Mouse (Mus musculus) olfactory bulb, adult 2 months (tissue): ENCODE data around the gene Gpr142. TPM values are rescaled to one million over a fixed set of nuclear protein-coding genes. Genes with fewer than 3 reads are reported as not detected.

ENCODE experiments used
- H3K27ac ChIP-seq: fragments of 200-500 bp; 2 replicates; pipeline ENCODE4 v1.5.1; 2012; ENCODE audit warnings: low read depth, low read length; ENCODE audit not compliant: insufficient read depth
- H3K4me1 ChIP-seq: fragments of 200-500 bp; 2 replicates; pipeline ENCODE4 v1.6.1; 2012; ENCODE audit warnings: low read length; ENCODE audit not compliant: control insufficient read depth, insufficient read depth
- H3K4me3 ChIP-seq: fragments of 200-500 bp; 2 replicates; pipeline ENCODE4 v1.5.1; 2012; ENCODE audit warnings: mild to moderate bottlenecking, low read depth, low read length, moderate library complexity; ENCODE audit not compliant: insufficient read depth
- CTCF ChIP-seq: fragments of 200-500 bp; IDR thresholded peaks from 2 replicates; pipeline ENCODE4 v1.5.1; 2012; ENCODE audit warnings: low read depth, mild to moderate bottlenecking, low read length, moderate library complexity; ENCODE audit not compliant: insufficient read depth
- POLR2A ChIP-seq: fragments of 200-500 bp; IDR thresholded peaks from 2 replicates; pipeline ENCODE4 v1.6.1; 2012; ENCODE audit warnings: mild to moderate bottlenecking, low read depth, low read length, moderate library complexity; ENCODE audit not compliant: insufficient read depth
- WGBS: fragments of 180-500 bp; shearing (Covaris S2); methylation state at CpG from one replicate; pipeline ENCODE4 v1.1.7; 2018; 5-methylcytosine and 5-hydroxymethylcytosine counted together
- polyA plus RNA-seq: library from polyadenylated mRNA; stranded (reverse); fragments of >200 nt; gene quantifications from 2 replicates; pipeline ENCODE4 v1.2.4, GENCODE M21; 2012; ENCODE audit warnings: low replicate concordance; ENCODE audit not compliant: missing spikeins, insufficient read depth, insufficient read length

The Gpr142 gene
- polyA plus RNA-seq, 1 experiment, result not detected

DNA sequence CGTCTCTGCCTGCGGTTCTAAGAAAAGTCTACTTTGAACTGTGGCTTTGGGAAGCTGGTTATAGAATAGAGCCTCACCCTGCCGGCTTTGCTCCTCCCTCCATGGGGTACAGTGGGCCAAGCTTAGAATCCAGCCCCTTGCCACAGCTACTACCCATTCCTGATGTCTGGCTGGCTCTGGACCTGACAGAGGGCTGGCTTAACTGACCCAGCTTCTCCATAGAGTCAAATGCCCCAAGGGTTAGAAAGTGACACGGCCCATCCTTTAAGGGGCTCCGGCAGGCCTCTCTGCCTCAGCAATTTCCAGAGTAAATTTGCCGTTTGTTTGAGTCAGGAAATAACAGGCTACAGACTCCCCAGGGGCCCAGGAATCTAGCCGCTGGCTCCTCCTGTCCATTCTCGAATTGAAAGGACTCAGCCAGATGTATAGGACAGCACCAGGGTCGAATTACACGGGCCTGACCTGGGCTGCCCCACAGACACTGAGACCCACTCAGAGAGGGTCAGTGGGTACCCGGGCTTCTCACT is 24.5 kb downstream of the Gpr142 start:
- no peak overlapping the region for H3K4me3 ChIP-seq
- TF ChIP-seq CTCF (no peak), POLR2A (no peak)
- WGBS, result 34% methylated on average over 11 of the region's 11 CpGs
- no peak overlapping the region for H3K27ac ChIP-seq
- H3K4me1 ChIP-seq, result peaks cover 8% of the 10 kb centered on the region; the same call in 1 of the 2 replicates

GRCm38 (mm10) chr11:114826686-114827085 is 28.0 kb downstream of the Gpr142 start:
- TF ChIP-seq CTCF, result no peak
- TF ChIP-seq POLR2A, result no peak
- H3K27ac ChIP-seq, result no peak overlapping the region
- H3K4me3 ChIP-seq, result no peak overlapping the region
- peaks cover 25% of the 10 kb centered on the region for H3K4me1 ChIP-seq
- WGBS, result 92% methylated on average over 5 of the region's 5 CpGs

- TF ChIP-seq CTCF, result no peak
- TF ChIP-seq POLR2A, result no peak
- WGBS, result 37% methylated on average over 24 of the region's 24 CpGs
- Histone ChIP-seq H3K4me1 (peaks cover 21% of the 10 kb centered on the region), H3K4me3 (no peak overlapping the region), H3K27ac (no peak overlapping the region)
Measured at GRCm38 (mm10) chr11:114829499-114830432, 31.0 kb downstream of the Gpr142 start.

- 55% methylated on average over 8 of the region's 8 CpGs for WGBS
- no peak overlapping the region for H3K4me3 ChIP-seq
Measured at GRCm38 (mm10) chr11:114830433-114830773, 31.7 kb downstream of the Gpr142 start.

GRCm38 (mm10) chr11:114833166-114833565 is 34.4 kb downstream of the Gpr142 start:
- TF ChIP-seq POLR2A (no peak), CTCF (no peak)
- no peak overlapping the region for H3K4me3 ChIP-seq
- H3K4me1 ChIP-seq, result peaks cover 21% of the 10 kb centered on the region
- 48% methylated on average over 5 of the region's 5 CpGs for WGBS
- H3K27ac ChIP-seq, result no peak overlapping the region

More at GRCm38 (mm10) chr11:114830433-114830773, 31.7 kb downstream of the Gpr142 start:
- TF ChIP-seq CTCF (no peak), POLR2A (no peak)
- H3K27ac ChIP-seq, result no peak overlapping the region
- peaks cover 21% of the 10 kb centered on the region for H3K4me1 ChIP-seq

DNA sequence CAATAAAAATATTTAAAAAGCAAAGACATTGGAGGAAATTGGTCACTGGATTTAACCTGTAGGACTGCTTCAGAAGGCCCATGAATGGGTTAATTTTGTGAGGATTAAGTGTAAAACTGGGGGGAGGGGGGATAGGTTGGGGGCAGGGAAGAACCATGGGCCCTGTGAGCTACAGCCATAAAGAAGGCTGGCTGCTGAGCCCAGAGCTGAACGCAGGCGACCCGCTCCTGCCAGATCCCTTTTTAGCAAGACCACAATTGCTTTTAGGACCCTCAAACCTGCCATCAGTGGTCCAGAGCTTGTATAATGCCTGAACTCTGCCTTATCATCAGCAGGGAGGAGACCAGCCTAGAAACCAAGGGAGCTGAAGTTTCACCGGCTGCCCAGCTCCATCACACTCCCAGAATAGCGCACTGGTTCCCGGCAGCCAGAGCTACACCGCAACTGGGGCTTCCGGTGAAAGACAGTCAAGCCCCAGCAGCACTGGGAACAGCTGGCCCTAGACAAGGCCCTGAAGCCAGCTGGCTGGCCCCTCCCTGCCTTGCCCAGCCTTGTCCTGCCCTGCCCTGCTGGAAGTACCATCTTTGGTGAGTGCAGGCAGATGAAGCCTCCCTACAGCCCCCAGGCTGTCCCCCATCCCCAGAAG is 45.2 kb downstream of the Gpr142 start:
- WGBS, result 32% methylated on average over 8 of the region's 8 CpGs
- H3K4me1 ChIP-seq, result peaks cover 5% of the 10 kb centered on the region; the same call in 1 of the 2 replicates
- TF ChIP-seq POLR2A (no peak), CTCF (no peak)
- no peak overlapping the region for H3K4me3 ChIP-seq
- no peak overlapping the region for H3K27ac ChIP-seq

DNA sequence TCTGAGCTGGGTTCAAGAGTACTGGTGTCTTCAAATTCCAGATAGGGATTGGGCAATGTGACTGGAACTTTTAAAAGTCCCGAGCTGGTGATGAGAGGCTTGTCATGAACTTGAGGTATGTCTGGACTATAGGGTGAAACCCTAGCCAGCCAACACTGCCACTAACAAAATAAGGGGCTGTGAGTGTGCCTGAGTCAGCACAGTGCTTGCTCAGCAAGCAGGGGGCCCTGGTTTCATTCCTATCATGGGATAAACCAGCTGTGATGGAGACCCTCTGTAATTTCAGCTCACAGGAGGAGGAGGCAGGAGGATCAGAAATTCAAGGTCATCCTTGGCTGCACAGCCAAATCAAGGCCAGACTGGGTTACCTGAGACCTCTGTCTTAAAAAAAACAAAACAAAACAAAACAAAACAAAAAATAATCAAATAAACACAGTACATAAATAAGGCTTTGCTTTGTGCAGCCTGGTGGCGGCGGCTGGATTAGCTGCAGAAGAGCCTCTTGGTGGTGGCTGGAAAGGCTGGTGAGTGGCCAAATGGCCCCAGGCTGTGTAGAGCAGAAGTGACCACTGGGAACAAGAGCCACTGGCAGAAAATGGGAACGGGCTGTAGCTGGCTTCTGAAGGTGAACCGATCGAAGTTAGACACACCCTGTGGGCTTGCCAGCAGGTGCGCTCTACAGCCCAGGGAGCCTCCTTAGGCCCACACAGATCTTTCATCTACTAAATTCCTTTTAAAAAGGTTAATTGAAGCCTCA is 45.9 kb downstream of the Gpr142 start:
- H3K27ac ChIP-seq, result no peak overlapping the region
- TF ChIP-seq CTCF (no peak), POLR2A (no peak)
- 80% methylated on average over 7 of the region's 7 CpGs for WGBS
- no peak overlapping the region for H3K4me3 ChIP-seq
- peaks cover 5% of the 10 kb centered on the region; the same call in 1 of the 2 replicates for H3K4me1 ChIP-seq

GRCm38 (mm10) chr11:114846336-114846735 is 47.6 kb downstream of the Gpr142 start:
- 85% methylated on average over 4 of the region's 4 CpGs for WGBS
- no peak overlapping the region for H3K4me3 ChIP-seq
- H3K27ac ChIP-seq, result no peak overlapping the region
- peaks cover 13% of the 10 kb centered on the region for H3K4me1 ChIP-seq
- TF ChIP-seq CTCF (no peak), POLR2A (no peak)

DNA sequence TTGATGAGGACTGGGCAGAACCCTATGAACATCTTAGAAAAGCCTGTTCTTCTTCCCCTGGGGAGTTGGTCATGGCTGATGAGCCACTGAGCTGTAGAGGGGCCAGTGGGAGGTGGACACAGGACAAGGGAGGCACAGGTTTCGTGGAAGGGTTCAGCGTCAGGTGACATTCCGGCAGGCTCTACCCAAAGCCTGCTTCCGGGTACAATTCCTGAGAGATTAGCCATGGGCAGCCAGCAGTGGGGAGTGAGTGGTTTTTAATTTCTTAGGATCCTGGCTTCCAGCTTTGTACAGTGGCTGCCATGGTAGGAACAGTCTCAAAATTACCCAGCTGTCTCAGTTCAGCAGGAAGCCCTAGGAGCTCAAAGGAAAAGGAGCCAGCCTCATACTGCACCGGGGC is 48.3 kb downstream of the Gpr142 start:
- no peak overlapping the region for H3K27ac ChIP-seq
- H3K4me1 ChIP-seq, result peaks cover 20% of the 10 kb centered on the region
- WGBS, result 90% methylated on average over 5 of the region's 5 CpGs
- H3K4me3 ChIP-seq, result no peak overlapping the region
- TF ChIP-seq CTCF (no peak), POLR2A (no peak)
